Mouse (Mus musculus) brain, embryonic 14.5 days (tissue): ENCODE results near the gene Rac3.

Experiments
- CTCF ChIP-seq: fragments of 200-500 bp; IDR thresholded peaks from 2 replicates; pipeline ENCODE4 v1.5.1; 2012; ENCODE audit warnings: inconsistent platforms, mild to moderate bottlenecking, moderate library complexity, borderline replicate concordance; ENCODE audit not compliant: insufficient read depth, insufficient read length; ENCODE audit errors: extremely low read depth
- POLR2A ChIP-seq: fragments of 200-500 bp; IDR thresholded peaks from 2 replicates; pipeline ENCODE4 v1.6.1; 2012; ENCODE audit warnings: mild to moderate bottlenecking, inconsistent platforms, borderline replicate concordance; ENCODE audit not compliant: poor library complexity, insufficient read depth, insufficient read length, severe bottlenecking; ENCODE audit errors: extremely low read depth

GRCm38 (mm10) chr11:120711980-120712604 is 9.2 kb upstream of the Rac3 start:
- TF ChIP-seq CTCF (no peak), POLR2A (no peak)
